Mouse (Mus musculus): ENCODE data around the gene Krtap27-1. TPM values are rescaled to one million over a fixed set of nuclear protein-coding genes. Genes with fewer than 3 reads are reported as not detected.

Gene Krtap27-1
- polyA plus RNA-seq, 1 experiment from 2014 or later: not detected

DNA sequence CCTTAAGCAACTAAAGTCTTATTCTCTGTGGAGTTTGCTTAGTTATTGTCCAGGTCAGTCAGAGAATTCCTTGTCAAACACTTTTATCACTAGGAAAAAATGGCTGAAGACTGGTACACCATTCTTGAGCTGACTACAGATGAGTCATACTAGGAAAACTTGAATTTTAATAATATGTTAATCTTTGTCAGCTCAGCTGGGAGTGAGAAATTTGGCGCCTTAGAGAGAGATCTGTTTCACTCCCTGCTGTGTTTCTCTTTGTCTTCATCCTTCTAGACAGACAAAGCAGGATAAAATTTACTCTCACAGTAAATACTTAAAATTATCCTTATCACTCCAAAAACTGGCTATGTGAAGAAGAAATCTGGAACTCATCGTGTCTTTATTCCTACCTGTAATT is 9.8 kb upstream of the Krtap27-1 start:
- no peak for DNase-seq (ENCODE audit: low spot score)

DNA sequence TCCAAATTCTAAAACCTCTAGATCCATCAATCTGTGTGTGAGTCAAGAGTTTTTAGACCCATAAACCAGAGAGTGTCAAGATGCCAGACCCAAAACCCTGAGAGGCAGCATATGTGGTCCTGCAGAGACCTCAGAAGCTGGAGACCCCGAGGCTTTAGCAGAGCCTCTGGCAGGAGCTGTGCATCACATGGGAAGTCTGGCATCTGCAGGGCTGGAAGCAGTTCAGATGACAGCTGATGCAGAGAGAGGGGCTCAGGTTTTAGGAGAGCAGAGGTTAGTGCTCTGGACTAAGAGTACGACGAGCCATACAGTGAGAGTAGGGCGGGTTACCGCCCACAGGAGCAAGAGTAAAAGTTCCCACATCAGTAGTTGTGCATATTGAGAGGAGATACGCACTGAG is 7.6 kb upstream of the Krtap27-1 start:
- H3K9ac ChIP-seq (ENCODE audit: low read depth, low read length): no peak overlapping the region
- no peaks in the 10 kb centered on the region for H3K27me3 ChIP-seq (replicated peaks; ENCODE audit: control insufficient read depth, insufficient read depth, low read length)
- H3K4me1 ChIP-seq (ENCODE audit: control insufficient read depth, insufficient read depth, low read length): no peaks in the 10 kb centered on the region
- H3K4me2 ChIP-seq (ENCODE audit: low read depth, low read length): no peak overlapping the region
- whole genome bisulfite sequencing: 68% methylated on average over 6 of the region's 6 CpGs
- DNase-seq (ENCODE audit: low spot score) (no peak), ATAC-seq (ENCODE audit: low read depth) (no peak)
- no peaks in the 10 kb centered on the region for H3K9me3 ChIP-seq (ENCODE audit: control insufficient read depth, low read length)
- H3K36me3 ChIP-seq (ENCODE audit: control insufficient read depth, insufficient read depth, low read length): no peaks in the 10 kb centered on the region
- H3K27ac ChIP-seq (replicated peaks; ENCODE audit: low read depth, low read length): no peak overlapping the region
- H3K4me3 ChIP-seq (ENCODE audit: low read depth, low read length): no peak overlapping the region

More for the DNA sequence above, 9.8 kb upstream of the Krtap27-1 start:
- no peaks in the 10 kb centered on the region for H3K36me3 ChIP-seq (ENCODE audit: control insufficient read depth, insufficient read depth, low read length)
- no peaks in the 10 kb centered on the region for H3K27me3 ChIP-seq (replicated peaks; ENCODE audit: control insufficient read depth, insufficient read depth, low read length)
- H3K27ac ChIP-seq (replicated peaks; ENCODE audit: low read depth, low read length): no peak overlapping the region
- 58% methylated on average over 2 of the region's 2 CpGs for WGBS
- no peaks in the 10 kb centered on the region for H3K9me3 ChIP-seq (ENCODE audit: control insufficient read depth, low read length)
- H3K4me2 ChIP-seq (ENCODE audit: low read depth, low read length): no peak overlapping the region
- H3K4me3 ChIP-seq (ENCODE audit: low read depth, low read length): no peak overlapping the region
- no peaks in the 10 kb centered on the region for H3K4me1 ChIP-seq (ENCODE audit: control insufficient read depth, insufficient read depth, low read length)
- H3K9ac ChIP-seq (ENCODE audit: low read depth, low read length): no peak overlapping the region
- no peak for ATAC-seq (ENCODE audit: low read depth)

DNA sequence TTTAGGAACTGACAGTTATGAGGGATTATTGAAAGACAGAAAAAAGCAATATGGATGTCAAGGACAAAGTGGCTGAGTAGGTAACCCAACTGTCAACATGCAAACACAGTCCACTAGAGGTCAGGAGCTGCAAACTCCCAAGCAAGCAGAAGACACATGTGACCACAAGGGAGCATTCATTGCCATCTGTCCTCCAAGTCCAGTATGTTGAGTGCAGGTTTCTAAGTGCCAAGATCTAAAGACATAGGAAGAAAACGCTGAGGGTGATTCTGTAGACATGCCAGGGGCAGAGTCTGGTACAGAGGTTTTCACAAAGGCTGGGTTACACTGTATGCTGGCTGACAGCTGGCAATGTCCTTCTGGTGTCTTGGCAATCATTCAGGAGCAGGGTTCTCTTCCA is 14.0 kb downstream of the Krtap27-1 start:
- Histone ChIP-seq H3K27ac (replicated peaks; ENCODE audit: low read depth, low read length) (no peak overlapping the region), H3K4me1 (ENCODE audit: control insufficient read depth, insufficient read depth, low read length) (no peaks in the 10 kb centered on the region), H3K36me3 (ENCODE audit: control insufficient read depth, insufficient read depth, low read length) (no peaks in the 10 kb centered on the region), H3K4me3 (ENCODE audit: low read depth, low read length) (no peak overlapping the region), H3K9ac (ENCODE audit: low read depth, low read length) (no peak overlapping the region), H3K4me2 (ENCODE audit: low read depth, low read length) (no peak overlapping the region), H3K9me3 (ENCODE audit: control insufficient read depth, low read length) (no peaks in the 10 kb centered on the region), H3K27me3 (replicated peaks; ENCODE audit: control insufficient read depth, insufficient read depth, low read length) (no peaks in the 10 kb centered on the region)
- DNase-seq (ENCODE audit: low spot score) (peak; percentile 23), ATAC-seq (ENCODE audit: low read depth) (peak; percentile 41; the same call in 1 of the 2 replicates)
- WGBS: 56% methylated on average over 1 of the region's 1 CpGs

DNA sequence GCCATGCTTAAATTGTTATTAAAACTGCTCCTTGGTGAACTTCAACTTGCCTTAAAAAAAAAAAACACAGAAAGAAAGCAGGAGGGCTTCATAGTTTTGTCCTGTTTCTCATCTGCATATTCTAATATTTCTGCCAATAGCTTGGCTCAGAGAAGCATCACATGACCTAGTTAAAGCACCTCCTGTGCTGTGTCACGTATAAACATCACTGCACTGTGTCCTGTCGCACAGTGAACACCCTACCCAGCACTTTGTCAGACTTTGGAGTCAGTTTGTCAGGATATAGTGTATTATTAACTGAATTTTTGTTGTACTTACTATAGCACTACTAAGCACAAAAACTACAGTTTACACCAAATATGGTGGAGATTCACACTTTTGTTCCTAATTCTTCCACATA is 19.5 kb downstream of the Krtap27-1 start:
- Histone ChIP-seq H3K4me1 (ENCODE audit: control insufficient read depth, insufficient read depth, low read length) (no peaks in the 10 kb centered on the region), H3K9me3 (ENCODE audit: control insufficient read depth, low read length) (no peaks in the 10 kb centered on the region), H3K36me3 (ENCODE audit: control insufficient read depth, insufficient read depth, low read length) (no peaks in the 10 kb centered on the region), H3K9ac (ENCODE audit: low read depth, low read length) (no peak overlapping the region), H3K4me2 (ENCODE audit: low read depth, low read length) (no peak overlapping the region), H3K27me3 (replicated peaks; ENCODE audit: control insufficient read depth, insufficient read depth, low read length) (no peaks in the 10 kb centered on the region), H3K4me3 (ENCODE audit: low read depth, low read length) (no peak overlapping the region), H3K27ac (replicated peaks; ENCODE audit: low read depth, low read length) (no peak overlapping the region)
- 66% methylated on average over 2 of the region's 2 CpGs for WGBS
- DNase-seq (ENCODE audit: low spot score) (no peak), ATAC-seq (ENCODE audit: low read depth) (no peak)

DNA sequence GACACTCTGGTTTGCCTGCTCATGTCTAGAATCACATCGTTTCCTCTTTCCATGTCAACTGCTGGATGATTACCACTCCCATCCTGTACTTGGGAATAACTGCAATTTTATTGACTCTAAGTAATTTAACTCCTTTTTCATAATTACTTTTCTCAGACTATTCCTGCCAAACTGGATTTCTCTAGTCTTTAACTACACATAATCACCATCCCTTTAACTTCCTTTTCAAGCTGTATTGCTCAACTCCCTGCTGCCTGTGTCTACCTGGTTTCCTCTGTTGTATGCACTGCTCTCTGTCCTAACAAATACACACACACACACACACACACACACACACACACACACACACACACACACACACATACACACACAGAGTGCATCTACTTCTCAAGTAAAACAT is 20.4 kb downstream of the Krtap27-1 start:
- WGBS: 65% methylated on average over 1 of the region's 1 CpGs
- no peaks in the 10 kb centered on the region for H3K36me3 ChIP-seq (ENCODE audit: control insufficient read depth, insufficient read depth, low read length)
- DNase-seq (ENCODE audit: low spot score): peak; percentile 22
- no peaks in the 10 kb centered on the region for H3K27me3 ChIP-seq (replicated peaks; ENCODE audit: control insufficient read depth, insufficient read depth, low read length)
- ATAC-seq (ENCODE audit: low read depth): peak; percentile 53; the same call in 1 of the 2 replicates
- no peak overlapping the region for H3K4me3 ChIP-seq (ENCODE audit: low read depth, low read length)
- H3K4me2 ChIP-seq (ENCODE audit: low read depth, low read length): no peak overlapping the region
- H3K9me3 ChIP-seq (ENCODE audit: control insufficient read depth, low read length): no peaks in the 10 kb centered on the region
- no peak overlapping the region for H3K27ac ChIP-seq (replicated peaks; ENCODE audit: low read depth, low read length)
- no peak overlapping the region for H3K9ac ChIP-seq (ENCODE audit: low read depth, low read length)
- no peaks in the 10 kb centered on the region for H3K4me1 ChIP-seq (ENCODE audit: control insufficient read depth, insufficient read depth, low read length)

DNA sequence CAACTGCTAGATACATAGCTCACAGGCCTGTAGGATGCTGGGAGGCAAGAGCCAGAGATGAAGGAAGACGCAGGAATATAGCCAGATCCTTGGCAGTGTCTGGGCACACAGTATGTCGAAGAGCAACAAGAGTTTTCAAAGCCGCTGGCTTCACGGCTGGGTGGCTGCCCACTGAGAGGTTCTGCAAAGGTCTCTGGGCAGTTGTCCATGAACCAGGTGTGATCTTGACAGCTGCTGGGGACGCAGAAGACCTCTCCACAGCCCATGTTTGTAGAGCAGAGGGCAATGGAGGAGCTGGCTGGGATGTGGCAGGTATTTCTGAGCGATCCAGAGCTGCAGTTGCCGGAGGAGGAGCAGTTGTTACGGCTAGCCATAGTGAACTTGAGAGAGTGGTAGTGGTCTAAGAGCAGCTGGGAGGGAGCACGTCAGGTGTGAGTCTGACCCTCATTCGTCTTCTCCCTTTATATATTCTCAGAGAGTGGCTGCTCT is 24.1 kb downstream of the Krtap27-1 start, which contains the start of gene Krtap26-1:
TSS of gene Krtap26-1 (minus strand) at position 439 of the 489 bp plus-strand sequence.
- WGBS: 87% methylated on average over 10 of the region's 10 CpGs
- ATAC-seq (ENCODE audit: low read depth) (no peak), DNase-seq (ENCODE audit: low spot score) (no peak)
- H3K4me3 ChIP-seq (ENCODE audit: low read depth, low read length): no peak within 1 kb of the TSS
- no peak within 1 kb of the TSS for H3K9ac ChIP-seq (ENCODE audit: low read depth, low read length)
- no peaks in the 10 kb centered on the region for H3K9me3 ChIP-seq (ENCODE audit: control insufficient read depth, low read length)
- H3K4me2 ChIP-seq (ENCODE audit: low read depth, low read length): no peak within 1 kb of the TSS
- no peaks in the 10 kb centered on the region for H3K4me1 ChIP-seq (ENCODE audit: control insufficient read depth, insufficient read depth, low read length)
- H3K27ac ChIP-seq (replicated peaks; ENCODE audit: low read depth, low read length): no peak within 1 kb of the TSS
- H3K27me3 ChIP-seq (replicated peaks; ENCODE audit: control insufficient read depth, insufficient read depth, low read length): no peaks in the 10 kb centered on the region
- no peaks in the 10 kb centered on the region for H3K36me3 ChIP-seq (ENCODE audit: control insufficient read depth, insufficient read depth, low read length)

DNA sequence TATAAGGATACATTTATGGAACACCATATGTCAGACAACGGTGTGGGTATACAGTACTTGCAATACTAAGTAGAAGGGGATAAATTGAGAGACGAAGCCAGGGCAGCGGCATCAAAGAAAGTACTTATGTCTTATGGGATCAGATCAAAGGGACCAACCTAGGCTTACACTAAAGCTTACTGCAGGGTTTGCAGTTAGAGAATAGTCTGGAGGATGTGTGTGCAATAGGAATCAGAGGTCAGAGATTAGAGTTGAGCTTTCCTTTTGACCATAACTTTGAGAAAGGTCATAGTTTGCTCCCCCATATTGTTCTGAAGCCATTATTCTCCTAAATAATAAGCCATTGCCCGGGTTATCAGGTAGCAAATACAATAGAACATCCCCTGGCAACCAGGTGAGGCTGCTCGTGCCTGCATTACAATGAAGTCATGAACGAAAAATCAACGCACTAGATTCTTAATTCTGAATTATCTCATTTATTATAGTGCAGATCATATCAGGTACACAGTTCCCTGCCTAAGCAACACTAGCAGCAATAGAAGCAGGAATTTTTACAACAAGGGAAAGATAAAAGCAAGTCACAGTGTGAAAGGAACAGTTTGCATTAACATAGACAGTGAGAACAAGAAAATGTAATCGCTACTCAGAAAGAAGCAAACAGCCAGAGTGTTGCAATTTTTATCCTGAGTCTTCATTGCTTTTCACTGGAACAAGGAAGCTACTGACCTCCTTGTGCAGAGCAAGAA is 24.9 kb downstream of the Krtap27-1 start:
- ATAC-seq (ENCODE audit: low read depth) (no peak), DNase-seq (ENCODE audit: low spot score) (no peak)
- 87% methylated on average over 8 of the region's 8 CpGs for WGBS
- Histone ChIP-seq H3K27ac (replicated peaks; ENCODE audit: low read depth, low read length) (no peak overlapping the region), H3K4me3 (ENCODE audit: low read depth, low read length) (no peak overlapping the region), H3K9me3 (ENCODE audit: control insufficient read depth, low read length) (no peaks in the 10 kb centered on the region), H3K36me3 (ENCODE audit: control insufficient read depth, insufficient read depth, low read length) (no peaks in the 10 kb centered on the region), H3K27me3 (replicated peaks; ENCODE audit: control insufficient read depth, insufficient read depth, low read length) (no peaks in the 10 kb centered on the region), H3K9ac (ENCODE audit: low read depth, low read length) (no peak overlapping the region), H3K4me1 (ENCODE audit: control insufficient read depth, insufficient read depth, low read length) (no peaks in the 10 kb centered on the region), H3K4me2 (ENCODE audit: low read depth, low read length) (no peak overlapping the region)

DNA sequence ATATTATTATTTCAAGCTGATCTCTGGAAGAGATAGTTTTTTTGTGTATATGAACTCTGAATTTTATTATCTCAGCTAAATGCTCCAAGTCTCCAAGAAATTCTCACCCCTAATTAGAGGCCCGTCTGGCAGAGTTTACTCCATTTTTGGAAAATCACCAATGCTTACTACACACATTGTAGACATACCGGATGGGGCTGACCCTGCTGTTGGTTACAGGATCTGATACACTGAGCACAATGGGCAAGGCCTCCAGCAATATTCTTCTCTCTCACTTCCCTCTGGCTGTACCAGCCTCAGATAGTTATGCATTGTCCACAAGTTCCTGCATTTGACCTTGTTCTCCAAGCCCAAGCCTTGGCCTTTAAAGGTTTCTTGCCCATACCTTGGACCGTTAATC is 31.4 kb downstream of the Krtap27-1 start:
- H3K4me2 ChIP-seq (ENCODE audit: low read depth, low read length): no peak overlapping the region
- no peaks in the 10 kb centered on the region for H3K36me3 ChIP-seq (ENCODE audit: control insufficient read depth, insufficient read depth, low read length)
- no peak overlapping the region for H3K27ac ChIP-seq (replicated peaks; ENCODE audit: low read depth, low read length)
- H3K4me3 ChIP-seq (ENCODE audit: low read depth, low read length): no peak overlapping the region
- ATAC-seq (ENCODE audit: low read depth) (no peak), DNase-seq (ENCODE audit: low spot score) (no peak)
- no peaks in the 10 kb centered on the region for H3K27me3 ChIP-seq (replicated peaks; ENCODE audit: control insufficient read depth, insufficient read depth, low read length)
- H3K9me3 ChIP-seq (ENCODE audit: control insufficient read depth, low read length): peaks cover 4% of the 10 kb centered on the region; the same call in 1 of the 2 replicates
- no peak overlapping the region for H3K9ac ChIP-seq (ENCODE audit: low read depth, low read length)
- WGBS: 73% methylated on average over 3 of the region's 3 CpGs
- no peaks in the 10 kb centered on the region for H3K4me1 ChIP-seq (ENCODE audit: control insufficient read depth, insufficient read depth, low read length)

DNA sequence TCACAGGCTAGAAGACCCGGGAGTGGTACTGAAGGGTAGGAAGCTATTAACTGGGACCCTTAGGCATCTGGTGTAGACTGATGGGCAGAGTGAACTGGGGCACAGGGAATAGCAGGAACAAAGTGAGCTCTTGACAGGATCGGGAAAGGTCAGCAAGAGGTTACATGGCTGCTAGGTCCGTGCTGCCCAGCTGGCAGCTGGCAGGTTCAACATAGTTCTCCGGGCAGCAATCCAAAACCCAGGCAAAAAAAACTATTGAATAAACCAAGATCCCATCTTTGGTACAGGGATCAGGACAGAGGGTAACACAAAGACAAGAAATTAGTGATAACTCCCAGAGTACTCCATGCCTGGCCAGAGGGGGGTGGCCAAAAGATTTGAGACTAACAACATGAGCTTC is 36.3 kb downstream of the Krtap27-1 start:
- ATAC-seq (ENCODE audit: low read depth) (no peak), DNase-seq (ENCODE audit: low spot score) (peak; percentile 35)
- Histone ChIP-seq H3K27ac (replicated peaks; ENCODE audit: low read depth, low read length) (no peak overlapping the region), H3K4me1 (ENCODE audit: control insufficient read depth, insufficient read depth, low read length) (no peaks in the 10 kb centered on the region), H3K36me3 (ENCODE audit: control insufficient read depth, insufficient read depth, low read length) (no peaks in the 10 kb centered on the region), H3K9me3 (ENCODE audit: control insufficient read depth, low read length) (no peaks in the 10 kb centered on the region), H3K4me2 (ENCODE audit: low read depth, low read length) (no peak overlapping the region), H3K27me3 (replicated peaks; ENCODE audit: control insufficient read depth, insufficient read depth, low read length) (no peaks in the 10 kb centered on the region), H3K4me3 (ENCODE audit: low read depth, low read length) (no peak overlapping the region), H3K9ac (ENCODE audit: low read depth, low read length) (no peak overlapping the region)
- WGBS: 30% methylated on average over 4 of the region's 4 CpGs

All from embryonic facial prominence, embryonic 14.5 days (tissue).